ENCODE assay signal across 22 mouse cellular contexts in genomic region chr5:66085478-66085877, GRCm38 (mm10).
DNase-seq lines count a peak whose midpoint lies in the region; ATAC-seq and TF ChIP-seq lines count a peak whose summit lies in the region.
"Had no signal": no experiment of that assay in that cellular context is flagged by ENCODE, and none has a peak within 500 bp of the region (broad histone marks: within the 10 kb centered on the region; RNA-seq: fewer than 3 reads in every experiment).

No protein-coding gene starts in this region.

- H3K9ac ChIP-seq in forebrain, embryonic 14.5 days (ENCODE audit: low read length): no peak overlapping the region
- H3K9ac ChIP-seq in midbrain, embryonic 11.5 days (ENCODE audit: low read length): no peak overlapping the region
- H3K9ac ChIP-seq in midbrain, postnatal 0 days (replicated peaks; ENCODE audit: low read length, poor library complexity, severe bottlenecking): no peak overlapping the region
- H3K9ac ChIP-seq: embryonic facial prominence, embryonic 15.5 days; heart, embryonic 13.5 days; hindbrain, embryonic 13.5 days; limb, embryonic 13.5 days had no signal

- TF ChIP-seq POLR2A in thymus, adult 2 months (IDR thresholded peaks at IDR 0.05; ENCODE audit: control insufficient read depth, extremely low read depth, insufficient read depth, low read length, poor library complexity): no peak

- no peak overlapping the region for H3K4me3 ChIP-seq in forebrain, embryonic 14.5 days (ENCODE audit: low read depth, low read length)
- no peak overlapping the region for H3K4me3 ChIP-seq in forebrain, embryonic 10.5 days
- H3K4me3 ChIP-seq in midbrain, embryonic 11.5 days (ENCODE audit: low read depth, low read length): no peak overlapping the region
- no peak overlapping the region for H3K4me3 ChIP-seq in midbrain, postnatal 0 days (ENCODE audit: low read depth, low read length)
- H3K4me3 ChIP-seq in thymus, adult 2 months (ENCODE audit: control insufficient read depth, insufficient read depth, low read length): no peak overlapping the region
- H3K4me3 ChIP-seq: embryonic facial prominence, embryonic 15.5 days; heart, embryonic 13.5 days; hindbrain, embryonic 13.5 days; limb, embryonic 13.5 days had no signal

- ATAC-seq in forebrain, embryonic 14.5 days: no peak
- no peak for ATAC-seq in midbrain, embryonic 11.5 days (ENCODE audit: low FRiP score)
- ATAC-seq in midbrain, postnatal 0 days (ENCODE audit: low FRiP score): no peak
- ATAC-seq: inflammation-experienced regulatory T-cells, adult 6 months had no signal

- no peak overlapping the region for H3K27ac ChIP-seq in forebrain, embryonic 14.5 days (ENCODE audit: low read depth, low read length)
- no peak overlapping the region for H3K27ac ChIP-seq in forebrain, embryonic 10.5 days
- no peak overlapping the region for H3K27ac ChIP-seq in midbrain, embryonic 11.5 days (ENCODE audit: low read depth, low read length)
- H3K27ac ChIP-seq in midbrain, postnatal 0 days (ENCODE audit: low read depth, low read length): no peak overlapping the region
- H3K27ac ChIP-seq in thymus, adult 2 months (ENCODE audit: control insufficient read depth, insufficient read depth, low read length): no peak overlapping the region
- H3K27ac ChIP-seq: embryonic facial prominence, embryonic 15.5 days; heart, embryonic 13.5 days; hindbrain, embryonic 13.5 days; limb, embryonic 13.5 days had no signal

- intact Hi-C loops in left cerebral cortex, postnatal 4 days (cut with DNase I): no loop called here

- TF ChIP-seq CTCF in midbrain, postnatal 0 days (IDR thresholded peaks at IDR 0.05): no peak
- no peak for TF ChIP-seq CTCF in thymus, adult 2 months (IDR thresholded peaks at IDR 0.05; ENCODE audit: borderline replicate concordance, control insufficient read depth, extremely low read depth, insufficient read depth, low read length, poor library complexity)

- H3K4me2 ChIP-seq in forebrain, embryonic 14.5 days (ENCODE audit: low read length): no peak overlapping the region
- H3K4me2 ChIP-seq in midbrain, embryonic 11.5 days: no peak overlapping the region
- no peak overlapping the region for H3K4me2 ChIP-seq in midbrain, postnatal 0 days (ENCODE audit: low read depth, low read length, poor library complexity, severe bottlenecking)
- H3K4me2 ChIP-seq: embryonic facial prominence, embryonic 15.5 days; heart, embryonic 13.5 days; hindbrain, embryonic 13.5 days; limb, embryonic 13.5 days had no signal

- no peaks in the 10 kb centered on the region for H3K4me1 ChIP-seq in forebrain, embryonic 14.5 days (ENCODE audit: control insufficient read depth, insufficient read depth, low read length)
- H3K4me1 ChIP-seq in forebrain, embryonic 10.5 days: peaks cover 11% of the 10 kb centered on the region; the same call in 1 of the 2 replicates
- H3K4me1 ChIP-seq in midbrain, embryonic 11.5 days (ENCODE audit: control insufficient read depth, insufficient read depth, low read length): no peaks in the 10 kb centered on the region
- H3K4me1 ChIP-seq in midbrain, postnatal 0 days (ENCODE audit: insufficient read depth, low read length): no peaks in the 10 kb centered on the region
- peaks cover 6% of the 10 kb centered on the region; the same call in 1 of the 2 replicates for H3K4me1 ChIP-seq in thymus, adult 2 months (replicated peaks; ENCODE audit: control insufficient read depth, insufficient read depth, low read length)
- H3K4me1 ChIP-seq: hindbrain, embryonic 13.5 days had no signal

- no peaks in the 10 kb centered on the region for H3K9me3 ChIP-seq in forebrain, embryonic 14.5 days (replicated peaks; ENCODE audit: control insufficient read depth, low read length)
- no peaks in the 10 kb centered on the region for H3K9me3 ChIP-seq in forebrain, embryonic 10.5 days
- H3K9me3 ChIP-seq in midbrain, embryonic 11.5 days (ENCODE audit: control insufficient read depth, low read length): no peaks in the 10 kb centered on the region
- no peaks in the 10 kb centered on the region for H3K9me3 ChIP-seq in midbrain, postnatal 0 days (ENCODE audit: low read length)
- H3K9me3 ChIP-seq: embryonic facial prominence, embryonic 15.5 days; heart, embryonic 13.5 days; hindbrain, embryonic 13.5 days; limb, embryonic 13.5 days had no signal

- H3K27me3 ChIP-seq in forebrain, embryonic 14.5 days (replicated peaks; ENCODE audit: control insufficient read depth, insufficient read depth, low read length): no peaks in the 10 kb centered on the region
- H3K27me3 ChIP-seq in forebrain, embryonic 10.5 days (ENCODE audit: poor library complexity, severe bottlenecking): no peaks in the 10 kb centered on the region
- H3K27me3 ChIP-seq in midbrain, embryonic 11.5 days (ENCODE audit: control insufficient read depth, insufficient read depth, low read length): no peaks in the 10 kb centered on the region
- no peaks in the 10 kb centered on the region for H3K27me3 ChIP-seq in midbrain, postnatal 0 days (ENCODE audit: insufficient read depth, low read length)
- H3K27me3 ChIP-seq in thymus, adult 2 months (ENCODE audit: control insufficient read depth, insufficient read depth, low read length): no peaks in the 10 kb centered on the region
- H3K27me3 ChIP-seq: embryonic facial prominence, embryonic 15.5 days; heart, embryonic 13.5 days; hindbrain, embryonic 13.5 days had no signal

- no peaks in the 10 kb centered on the region for H3K36me3 ChIP-seq in forebrain, embryonic 14.5 days (ENCODE audit: control insufficient read depth, insufficient read depth, low read length)
- H3K36me3 ChIP-seq in forebrain, embryonic 10.5 days (replicated peaks): no peaks in the 10 kb centered on the region
- H3K36me3 ChIP-seq in midbrain, embryonic 11.5 days (ENCODE audit: control insufficient read depth, insufficient read depth, low read length): no peaks in the 10 kb centered on the region
- H3K36me3 ChIP-seq in midbrain, postnatal 0 days (ENCODE audit: insufficient read depth, low read length): no peaks in the 10 kb centered on the region
- H3K36me3 ChIP-seq in thymus, adult 2 months (ENCODE audit: control insufficient read depth, insufficient read depth, low read length): no peaks in the 10 kb centered on the region
- H3K36me3 ChIP-seq: embryonic facial prominence, embryonic 15.5 days; heart, embryonic 13.5 days; hindbrain, embryonic 13.5 days; limb, embryonic 13.5 days had no signal

- peak; percentile 58 for DNase-seq in forebrain, embryonic 14.5 days (ENCODE audit: low spot score)
- DNase-seq in forebrain, embryonic 10.5 days (ENCODE audit: extremely low spot score, low spot score): no peak
- DNase-seq in midbrain, embryonic 11.5 days (ENCODE audit: low spot score, missing footprints): peak; percentile 28
- no peak for DNase-seq in midbrain, postnatal 0 days (ENCODE audit: low spot score)
- DNase-seq in thymus, adult 2 months: peak; percentile 49
- DNase-seq in left cerebral cortex, postnatal 4 days: no peak
- DNase-seq in right cerebral cortex, adult 18-20 months: no peak
- DNase-seq in natural killer cell, adult 2 months (ENCODE audit: low spot score in 2 of 2): no peak
- DNase-seq: cerebellum, adult 8-10 months; heart, adult 18-20 months; kidney, adult 8-10 months; kidney, postnatal 14 days; layer of hippocampus, adult 9-11 months; lung, adult 2 months; lung, postnatal 4 days; retina, postnatal 1 day; right cerebral cortex, postnatal 4 days had no signal

- 52% methylated on average over 4 of the region's 4 CpGs for WGBS in forebrain, embryonic 14.5 days
- WGBS in forebrain, embryonic 10.5 days: 72% methylated on average over 4 of the region's 4 CpGs
- WGBS in midbrain, embryonic 11.5 days: 73% methylated on average over 4 of the region's 4 CpGs
- 55% methylated on average over 4 of the region's 4 CpGs for WGBS in midbrain, postnatal 0 days
- WGBS in thymus, adult 2 months: 3% methylated on average over 4 of the region's 4 CpGs

Comparison
In these comparisons a context has a peak if more than half of its experiments do, and no peak if none do; other contexts are left out.
1. DNase-seq: peak in forebrain, embryonic 14.5 days (single experiment), midbrain, embryonic 11.5 days (single experiment) and thymus, adult 2 months (single experiment); none in forebrain, embryonic 10.5 days (single experiment), midbrain, postnatal 0 days (single experiment), left cerebral cortex, postnatal 4 days (single experiment), right cerebral cortex, adult 18-20 months (single experiment) and natural killer cell, adult 2 months (0 of 2).